Mouse (Mus musculus) adrenal gland, postnatal 10 days (tissue): Measurements from ENCODE around the gene Msi2. TPM values are rescaled to one million over a fixed set of nuclear protein-coding genes. Genes with fewer than 3 reads are reported as not detected.

Experiments used
- DNase-seq: peaks from one replicate; pipeline ENCODE4 v3.0.0; 2021; ENCODE audit warnings: mixed read lengths
- total RNA-seq, 2 experiments: library from RNA; stranded (reverse); gene quantifications; 2 replicates each; pipeline ENCODE4 v1.2.3; 2021

The Msi2 gene
- total RNA-seq, 2 experiments from 2014 or later, result 149 to 152 TPM

DNA sequence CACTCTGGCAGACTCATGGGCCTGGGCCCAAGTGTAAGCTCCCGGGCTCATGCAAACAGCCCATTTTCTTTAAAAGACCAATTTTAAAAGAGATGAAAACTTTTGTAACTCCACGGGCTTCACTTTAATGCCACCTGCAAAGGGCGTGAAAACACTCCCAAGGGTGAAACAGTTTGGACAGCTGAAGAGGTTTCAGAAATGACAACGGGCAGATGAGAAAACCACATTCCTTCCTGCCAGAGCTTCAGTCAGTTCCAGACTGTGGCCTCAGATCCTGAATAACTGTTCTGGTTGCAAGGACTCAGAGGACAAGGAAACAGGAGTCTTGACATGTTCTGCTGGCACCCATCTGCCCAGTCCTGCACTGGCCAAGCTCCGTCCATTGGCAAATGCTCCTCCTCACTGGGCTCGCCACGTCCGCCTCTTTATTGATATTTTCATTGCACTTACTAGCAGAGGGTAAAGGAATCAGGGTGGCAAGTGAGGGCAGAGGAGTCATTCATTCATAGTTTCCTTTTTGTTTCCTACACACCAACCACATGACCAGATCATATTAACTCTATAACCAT lies 207.9 kb downstream of the Msi2 start:
- DNase-seq, result no peak

GRCm38 (mm10) chr11:88509464-88509863 lies 208.8 kb downstream of the Msi2 start:
- DNase-seq, result no peak

DNA sequence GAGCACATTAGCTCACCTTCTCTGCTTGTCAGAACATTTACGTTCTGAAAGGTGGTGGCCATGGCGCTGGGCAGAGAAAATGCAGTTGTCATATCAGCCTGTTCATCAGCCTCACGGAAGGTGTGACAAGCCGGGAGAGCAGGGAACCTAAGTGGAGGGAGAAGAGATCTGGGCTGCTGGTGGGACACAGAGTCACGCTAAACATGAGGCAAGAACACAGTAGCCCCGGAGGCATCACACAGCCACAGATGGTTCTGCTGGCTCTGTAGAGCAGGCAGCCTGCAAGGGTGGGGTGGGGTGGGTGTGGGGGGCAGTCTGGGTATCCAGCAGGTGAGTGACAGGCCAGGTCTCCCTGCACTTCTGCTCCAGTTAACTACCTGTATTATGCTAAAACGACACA lies 210.2 kb downstream of the Msi2 start:
- DNase-seq, result no peak

DNA sequence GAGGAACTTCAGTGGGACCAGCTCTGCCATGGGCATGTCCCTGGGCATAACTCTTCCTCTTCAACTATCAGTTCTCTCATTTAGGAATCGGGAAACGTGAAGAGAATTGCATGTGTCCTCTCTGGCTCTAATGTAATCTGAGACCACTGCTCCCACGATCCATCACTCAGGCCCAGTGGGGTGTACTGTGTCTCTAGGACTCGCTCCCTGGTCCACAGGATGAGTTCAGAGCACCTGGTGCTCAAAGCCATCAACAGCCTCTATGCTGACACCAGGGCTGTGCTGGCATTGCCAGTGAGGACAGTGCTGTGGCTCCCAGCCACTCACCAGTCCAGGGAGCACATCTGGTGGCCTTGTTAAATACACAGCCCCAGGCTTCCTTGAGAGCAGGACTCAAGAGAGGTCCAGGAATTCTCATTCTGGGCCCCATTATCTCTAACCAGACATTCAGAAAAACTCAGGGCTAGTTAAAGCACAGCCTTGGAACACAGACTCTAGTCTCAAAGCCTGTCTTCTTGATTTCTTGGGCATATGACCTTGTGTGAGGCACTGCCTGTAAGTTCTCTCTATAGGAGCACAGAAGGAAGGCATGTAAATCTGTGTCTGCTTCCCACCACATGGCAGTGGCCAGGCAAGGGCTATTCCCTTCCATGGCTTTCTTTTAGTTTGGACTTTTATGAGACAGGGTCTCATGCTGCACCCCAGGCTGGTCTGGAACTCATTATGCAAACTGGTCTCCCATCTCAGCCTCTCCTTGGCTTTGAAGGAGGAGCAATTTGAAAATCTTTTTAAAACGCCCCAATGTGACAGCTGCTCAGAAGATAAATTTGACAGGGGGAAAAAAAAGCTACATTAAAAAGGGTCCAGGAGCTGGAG lies 211.5 kb downstream of the Msi2 start:
- DNase-seq, result no peak

DNA sequence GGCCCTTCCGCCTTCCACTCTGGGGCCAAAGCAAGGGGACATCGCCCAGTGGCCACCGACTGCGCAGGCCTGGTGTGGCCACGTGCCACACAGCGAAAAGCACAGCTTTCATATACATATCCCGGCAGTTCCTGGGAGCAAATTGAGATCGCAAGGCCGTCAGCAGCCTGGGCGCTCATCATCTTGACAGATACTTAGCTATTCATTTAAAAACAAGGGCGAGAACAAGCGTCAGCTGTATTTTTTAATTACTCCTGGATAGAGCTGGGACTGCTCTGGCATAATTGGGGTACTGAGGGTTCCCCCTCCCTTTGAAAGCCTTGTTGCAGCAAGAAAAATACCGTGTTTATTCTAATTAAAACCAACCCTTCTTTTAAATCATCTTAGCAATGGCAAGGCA lies 212.2 kb downstream of the Msi2 start:
- no peak for DNase-seq

DNA sequence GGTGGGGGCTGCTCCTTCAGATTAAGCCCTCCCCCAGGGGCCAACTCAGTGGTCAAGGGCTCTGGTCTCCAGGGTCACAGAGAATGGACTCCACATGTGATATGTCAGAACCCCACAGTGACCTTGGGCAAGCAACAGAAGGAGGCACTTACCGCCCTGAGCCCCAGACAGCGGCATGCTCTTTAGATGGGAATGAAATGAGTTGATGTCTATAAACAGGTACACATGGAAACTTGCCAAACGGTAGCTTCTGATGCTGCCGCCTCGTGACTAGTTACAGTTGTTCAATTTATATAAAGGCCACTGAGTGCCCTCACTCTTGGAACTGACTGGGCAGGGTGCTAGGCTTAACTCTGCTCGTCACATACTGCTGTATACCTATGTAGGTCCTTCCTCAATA lies 215.7 kb downstream of the Msi2 start:
- no peak for DNase-seq

DNA sequence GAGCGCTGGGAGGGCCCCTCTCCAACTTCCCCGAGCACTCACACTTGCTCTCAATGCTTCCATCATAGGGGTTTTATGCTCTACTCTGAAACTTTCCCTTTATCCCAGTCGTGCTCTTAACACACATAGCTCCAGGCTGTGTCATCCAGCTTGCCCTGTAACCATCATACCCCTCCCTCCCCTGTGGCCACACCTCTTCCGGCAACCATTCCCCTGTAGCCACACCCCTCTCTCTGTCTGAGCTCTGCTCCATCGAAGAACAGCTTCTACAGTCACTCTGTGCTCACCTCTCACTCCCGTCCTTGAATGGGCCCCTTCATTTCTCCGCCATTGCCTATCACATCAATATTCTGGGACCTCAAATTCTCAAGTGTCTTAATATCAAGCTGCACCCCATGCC lies 219.8 kb downstream of the Msi2 start:
- no peak for DNase-seq

DNA sequence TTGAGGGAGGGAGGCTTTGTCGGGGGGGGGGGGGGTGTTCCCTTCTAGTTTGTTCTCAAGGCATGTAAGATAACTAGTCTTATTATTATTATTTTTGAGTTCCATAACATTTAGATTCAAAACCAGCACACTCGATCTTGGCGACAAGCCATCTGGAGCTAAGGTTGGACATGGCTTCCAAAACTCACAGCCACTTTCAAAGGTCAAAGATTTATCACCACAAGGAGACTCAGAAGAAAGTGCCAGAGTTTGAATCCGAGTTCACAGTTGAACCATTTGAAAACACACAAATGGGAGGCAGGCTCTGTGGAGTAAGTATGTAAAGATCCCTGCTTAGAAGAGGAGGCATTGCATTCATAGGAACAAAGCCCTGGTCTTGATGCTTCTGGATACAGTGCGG lies 221.9 kb downstream of the Msi2 start:
- peak; percentile 55 for DNase-seq

- no peak for DNase-seq
Observed at GRCm38 (mm10) chr11:88495759-88496158, 222.6 kb downstream of the Msi2 start.

GRCm38 (mm10) chr11:88495018-88495417 lies 223.3 kb downstream of the Msi2 start:
- DNase-seq, result no peak

- DNase-seq, result no peak
Observed at GRCm38 (mm10) chr11:88493795-88494559, 224.3 kb downstream of the Msi2 start.

GRCm38 (mm10) chr11:88492585-88492984 lies 225.7 kb downstream of the Msi2 start:
- DNase-seq, result no peak

- no peak for DNase-seq
Observed at GRCm38 (mm10) chr11:88489985-88490384, 228.3 kb downstream of the Msi2 start.

DNA sequence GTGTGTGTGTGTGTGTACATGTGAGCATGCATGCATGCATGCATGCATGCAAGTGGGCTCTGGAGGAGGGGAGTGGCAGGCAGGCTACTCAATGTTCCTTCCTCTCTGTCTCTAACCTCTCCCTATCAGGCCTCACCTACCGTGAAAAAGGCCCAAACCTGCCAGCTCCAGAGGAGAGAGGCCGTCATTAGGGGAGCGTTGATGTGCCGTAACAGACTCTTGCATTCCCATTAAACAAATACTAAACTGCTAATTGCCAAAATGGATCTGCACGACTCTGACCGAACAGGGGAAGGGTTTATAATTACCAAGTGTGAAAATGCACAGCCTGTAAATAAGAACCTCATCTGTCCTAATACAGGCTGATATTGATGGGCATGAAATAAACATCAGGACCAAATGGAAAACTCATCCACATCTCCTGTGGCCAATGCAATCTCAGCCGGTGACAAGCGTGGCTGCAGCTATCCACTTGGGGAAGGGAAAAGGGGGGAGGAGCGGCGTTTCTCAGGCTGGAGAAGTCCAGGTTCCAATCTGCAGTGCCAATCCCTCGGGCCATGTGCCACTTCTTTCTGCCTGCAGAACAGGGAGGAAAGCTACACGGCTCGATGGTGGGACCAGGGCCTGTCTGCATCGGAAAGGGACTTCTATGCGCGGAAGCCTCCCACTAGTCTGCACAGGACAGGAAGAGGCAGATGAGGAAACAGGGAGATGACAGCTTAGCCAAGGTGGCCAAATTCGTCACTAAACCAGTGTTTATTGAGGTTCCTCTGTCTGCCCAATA lies 229.2 kb downstream of the Msi2 start:
- DNase-seq, result no peak

DNA sequence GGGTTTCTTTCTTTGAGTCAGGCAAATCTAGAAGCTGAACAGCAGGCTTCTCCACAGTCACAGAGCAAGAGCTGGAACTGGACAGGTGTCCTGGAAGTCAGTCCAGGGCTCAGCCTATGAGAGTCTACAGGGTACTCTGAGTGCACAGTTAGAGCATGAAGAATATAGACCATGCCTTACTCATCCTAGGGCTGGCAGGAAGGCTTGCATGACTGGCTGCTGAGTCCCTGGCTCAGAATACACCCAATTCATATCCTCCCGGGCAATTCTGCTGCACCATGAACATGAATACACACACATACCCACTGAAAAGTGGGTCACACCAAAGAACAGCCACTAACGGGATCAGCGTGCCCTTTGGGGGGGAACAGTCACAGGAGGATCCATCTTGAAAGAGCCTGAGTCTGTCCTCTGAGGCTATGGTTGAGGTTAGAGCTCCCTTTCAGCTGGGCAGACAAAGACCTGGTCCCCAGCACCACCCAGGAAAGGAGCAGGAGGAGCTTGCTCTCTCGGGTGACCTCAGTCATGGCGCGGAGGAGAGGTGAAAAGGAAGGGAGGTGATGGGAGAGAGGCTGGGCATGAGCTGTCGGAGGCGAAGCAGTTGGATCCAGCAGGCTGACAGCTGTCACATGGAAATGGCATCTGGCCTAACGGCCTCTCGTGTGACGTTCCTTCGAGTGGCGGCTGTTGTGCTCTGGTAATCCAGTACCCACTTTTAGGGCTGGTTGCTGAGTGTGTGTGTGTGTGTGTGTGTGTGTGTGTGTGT lies 230.0 kb downstream of the Msi2 start:
- DNase-seq, result no peak

DNA sequence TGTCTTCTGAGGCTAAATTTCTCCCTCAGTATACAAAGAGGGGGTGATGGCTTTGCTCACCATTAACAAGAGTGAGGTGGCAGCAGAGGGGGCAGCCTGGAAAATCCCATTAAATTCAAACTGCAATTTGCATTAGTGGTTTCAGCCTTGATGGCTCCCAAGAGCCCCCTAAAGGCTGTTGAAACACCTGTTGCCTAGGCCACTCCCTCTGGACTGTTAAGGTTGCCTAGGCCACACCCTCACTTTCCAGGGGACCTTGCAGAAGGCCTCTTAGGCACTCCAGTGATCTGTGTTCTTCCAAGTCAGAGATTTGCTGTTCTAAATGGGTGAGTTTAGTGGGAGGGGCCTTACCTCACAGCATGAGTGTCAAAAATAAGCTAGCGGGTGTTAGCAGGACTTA lies 232.3 kb downstream of the Msi2 start:
- no peak for DNase-seq

DNA sequence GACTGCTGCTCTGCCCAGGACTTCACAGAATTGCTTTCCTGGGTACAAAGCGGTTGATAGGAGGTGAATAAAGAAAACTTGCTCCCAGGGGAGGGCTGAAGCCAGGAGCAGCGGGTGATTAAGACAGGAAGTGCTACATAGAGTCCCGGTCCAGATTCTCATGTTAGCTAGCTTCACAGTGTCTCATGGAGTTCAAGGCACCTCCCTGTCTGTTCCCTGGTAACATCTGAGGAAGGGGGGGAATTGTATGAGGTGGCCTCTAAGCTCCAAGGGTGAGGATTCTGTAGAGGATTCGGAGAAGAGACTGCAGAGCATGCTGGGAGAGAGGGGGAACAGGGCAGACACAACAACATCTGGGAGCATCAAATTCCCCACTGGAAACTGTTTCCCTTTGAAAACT lies 233.2 kb downstream of the Msi2 start:
- no peak for DNase-seq

DNA sequence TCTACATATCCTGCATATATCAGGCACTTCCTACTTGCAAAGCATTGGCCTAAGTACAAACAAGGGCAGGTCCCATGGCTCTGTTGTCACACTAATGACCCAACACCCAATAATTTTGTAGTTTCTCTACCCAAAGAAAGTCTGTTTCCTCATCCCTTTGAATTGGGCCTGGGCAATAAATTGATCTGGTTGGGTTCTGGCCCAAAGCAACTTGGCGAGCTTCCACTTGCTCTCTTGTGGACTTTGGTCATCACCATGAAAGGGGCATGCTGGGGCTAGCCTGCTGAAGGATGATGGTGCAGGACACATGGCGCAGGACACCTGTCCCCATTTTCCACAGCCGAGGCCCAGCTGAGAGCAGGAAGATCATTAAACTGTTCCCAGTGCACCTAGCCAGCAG lies 234.3 kb downstream of the Msi2 start:
- DNase-seq, result no peak

GRCm38 (mm10) chr11:88482636-88483035 lies 235.7 kb downstream of the Msi2 start:
- DNase-seq, result no peak

GRCm38 (mm10) chr11:88482236-88482635 lies 236.1 kb downstream of the Msi2 start:
- no peak for DNase-seq

- no peak for DNase-seq
Observed at GRCm38 (mm10) chr11:88481602-88482161, 236.6 kb downstream of the Msi2 start.
